ENCODE assay signal across 15 mouse cellular contexts in genomic region chr16:29939331-29939850, GRCm38 (mm10).
"Had no signal": no experiment of that assay in that cellular context is flagged by ENCODE, and none has a peak within 500 bp of the region (broad histone marks: within the 10 kb centered on the region; RNA-seq: fewer than 3 reads in every experiment).

No protein-coding gene starts in this region.

- ATAC-seq: liver, embryonic 12.5 days had no signal

- H3K4me3 ChIP-seq: limb, embryonic 15.5 days; liver, embryonic 12.5 days; midbrain, embryonic 10.5 days; neural tube, embryonic 13.5 days; stomach, embryonic 15.5 days had no signal

- H3K9me3 ChIP-seq: limb, embryonic 15.5 days; liver, embryonic 12.5 days; midbrain, embryonic 10.5 days; neural tube, embryonic 13.5 days; stomach, embryonic 15.5 days had no signal

- H3K36me3 ChIP-seq: limb, embryonic 15.5 days; liver, embryonic 12.5 days; midbrain, embryonic 10.5 days; neural tube, embryonic 13.5 days; stomach, embryonic 15.5 days had no signal

- H3K27me3 ChIP-seq: stomach, embryonic 15.5 days had no signal

- H3K9ac ChIP-seq: limb, embryonic 15.5 days; liver, embryonic 12.5 days; lung, embryonic 14.5 days; neural tube, embryonic 13.5 days; stomach, embryonic 15.5 days had no signal

- H3K4me1 ChIP-seq: midbrain, embryonic 10.5 days; neural tube, embryonic 13.5 days had no signal

- H3K4me2 ChIP-seq: limb, embryonic 15.5 days; liver, embryonic 12.5 days; lung, embryonic 14.5 days; neural tube, embryonic 13.5 days; stomach, embryonic 15.5 days had no signal

- DNase-seq: kidney, postnatal 25 days; layer of hippocampus, postnatal 36 days; lung, embryonic 14.5 days; lung, postnatal 10 days; lung, postnatal 4 days; midbrain, embryonic 14.5 days; retina, postnatal 1 day; right cerebral cortex, postnatal 4 days; thymus, adult 2 months; thymus, postnatal 25 days had no signal

- H3K27ac ChIP-seq: limb, embryonic 15.5 days; liver, embryonic 12.5 days; midbrain, embryonic 10.5 days; neural tube, embryonic 13.5 days; stomach, embryonic 15.5 days had no signal
